Mouse (Mus musculus) G1E (cell line): Measurements from ENCODE around the gene Hbp1. TPM values are rescaled to one million over a fixed set of nuclear protein-coding genes. Genes with fewer than 3 reads are reported as not detected.
A peak's percentile ranks its signal among the peaks of the same experiment; 100 is the strongest.

ENCODE experiments used
- ATAC-seq: 2 replicates; pipeline ENCODE4 v1.8.0; 2016; ENCODE audit warnings: mild to moderate bottlenecking; ENCODE audit not compliant: insufficient number of reproducible peaks, poor library complexity, low FRiP score, severe bottlenecking; ENCODE audit errors: extremely low read depth
- DNase-seq: peaks from one replicate; pipeline ENCODE4 v3.0.0; 2012; ENCODE audit warnings: low spot score
- H3K27me3 ChIP-seq: 2 replicates; pipeline ENCODE4 v1.6.1; 2012; ENCODE audit warnings: mild to moderate bottlenecking, low read length, inconsistent platforms; ENCODE audit not compliant: insufficient read depth
- H3K36me3 ChIP-seq: replicated peaks from 2 replicates; pipeline ENCODE3; 2012; ENCODE audit warnings: mild to moderate bottlenecking, inconsistent platforms
- H3K4me1 ChIP-seq: 2 replicates; pipeline ENCODE4 v1.6.1; 2012; ENCODE audit warnings: low read depth, low read length, inconsistent platforms, mixed read lengths; ENCODE audit not compliant: insufficient read depth
- H3K4me3 ChIP-seq: 2 replicates; pipeline ENCODE4 v1.5.1; 2012; ENCODE audit warnings: low read depth, mild to moderate bottlenecking, inconsistent platforms, low read length, moderate library complexity, mixed read lengths
- H3K9me3 ChIP-seq: replicated peaks from 2 replicates; pipeline ENCODE4 v1.6.1; 2012; ENCODE audit warnings: inconsistent platforms
- CTCF ChIP-seq: IDR thresholded peaks from 2 replicates; pipeline ENCODE4 v1.5.1; 2012; ENCODE audit warnings: low read depth, low read length, inconsistent platforms, mixed read lengths
- GATA1 ChIP-seq: IDR thresholded peaks from 2 replicates; pipeline ENCODE4 v1.6.1; 2012; ENCODE audit warnings: borderline replicate concordance, low read length, inconsistent platforms, mixed read lengths
- GATA2 ChIP-seq: IDR thresholded peaks from 2 replicates; pipeline ENCODE4 v1.6.1; 2012; ENCODE audit warnings: low read depth, low read length, inconsistent platforms, borderline replicate concordance
- POLR2AphosphoS5 ChIP-seq: IDR thresholded peaks from 2 replicates; pipeline ENCODE4 v1.6.1; 2012; ENCODE audit warnings: low read depth, low read length, inconsistent platforms; ENCODE audit not compliant: insufficient replicate concordance
- TAL1 ChIP-seq: conservative IDR thresholded peaks from 2 replicates; pipeline ENCODE4 v1.6.1; 2012; ENCODE audit warnings: low read depth, low read length, inconsistent platforms, mixed read lengths
- polyA plus RNA-seq: library from polyadenylated mRNA; stranded (reverse); fragments of >175 nt; gene quantifications from 2 replicates; pipeline ENCODE4 v1.2.3, GENCODE M21; 2012
- total RNA-seq, 2 experiments: library from RNA; stranded (forward) in 1 of 2; stranded (reverse) in 1 of 2; fragments of 200-1000 nt in 1 of 2; fragments of >200 nt in 1 of 2; fragmentation: Nextera tagmentation in 1 of 2; gene quantifications; 2 replicates each; pipeline ENCODE4 v1.2.3; 2014 to 2017

The Hbp1 gene
- total and polyA plus RNA-seq, 3 experiments, result 2.5 to 152 (median 120) TPM

DNA sequence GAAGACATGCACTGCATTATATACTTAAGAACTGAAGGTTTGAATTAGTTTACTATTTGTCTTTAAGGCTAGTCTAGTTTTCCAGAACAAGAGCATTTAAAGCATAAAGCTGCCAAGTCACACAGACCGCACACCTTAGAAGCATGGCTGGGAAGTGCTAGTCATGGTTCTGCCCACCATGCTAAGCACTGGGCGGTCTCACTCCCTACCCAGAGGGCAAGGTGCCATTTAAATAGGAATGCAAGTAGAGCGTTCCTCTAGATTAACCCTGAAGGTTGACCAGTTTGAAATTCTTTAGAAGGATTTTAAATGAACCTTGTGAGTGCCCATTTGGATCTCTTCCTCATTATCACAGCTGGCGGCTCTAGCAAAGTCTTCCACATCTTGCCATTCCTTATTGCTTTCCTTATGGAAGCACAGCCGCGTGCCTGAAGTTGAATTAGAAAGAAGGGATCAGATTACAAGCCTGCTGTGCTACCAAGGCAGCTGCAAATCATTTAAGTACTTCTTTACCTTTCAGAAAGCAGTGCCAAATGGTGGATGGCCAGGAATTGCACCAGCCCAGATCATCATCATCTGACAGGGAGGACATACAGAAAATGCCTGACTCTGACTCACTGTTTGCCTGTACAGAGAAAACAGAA, 13.6 kb downstream of the Hbp1 start:
- no peak overlapping the region for H3K4me3 ChIP-seq
- H3K9me3 ChIP-seq, result no peaks in the 10 kb centered on the region
- H3K27me3 ChIP-seq, result no peaks in the 10 kb centered on the region
- ATAC-seq (no peak), DNase-seq (no peak)
- peaks cover 6% of the 10 kb centered on the region; the same call in 1 of the 2 replicates for H3K4me1 ChIP-seq
- H3K36me3 ChIP-seq, result peaks cover 86% of the 10 kb centered on the region
- TF ChIP-seq GATA2 (no peak), TAL1 (no peak), GATA1 (no peak), CTCF (no peak), POLR2AphosphoS5 (no peak)

DNA sequence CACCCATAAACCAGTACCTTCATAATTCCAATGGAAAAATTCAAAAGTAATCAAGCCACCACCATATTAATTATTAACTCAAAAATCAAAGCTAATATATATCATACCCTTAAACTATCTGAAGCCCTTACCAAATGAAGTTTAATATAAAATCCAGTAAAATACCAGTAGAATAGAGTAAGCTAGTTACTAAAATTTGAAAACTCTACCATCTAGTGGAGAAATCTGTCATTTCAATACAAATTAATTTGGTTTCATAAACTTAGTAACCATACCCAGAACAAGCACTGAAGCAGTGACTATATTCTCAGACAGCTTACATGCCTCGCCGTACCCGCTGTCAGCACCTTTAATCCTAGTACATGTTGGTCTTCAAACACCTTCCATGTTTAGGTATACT, 18.5 kb downstream of the Hbp1 start:
- no peak overlapping the region for H3K4me3 ChIP-seq
- DNase-seq (no peak), ATAC-seq (no peak)
- H3K4me1 ChIP-seq, result 0 out of 2 replicates have a peak, but pooled peaks cover under 1% of the 10 kb centered on the region
- TF ChIP-seq GATA1 (no peak), POLR2AphosphoS5 (no peak), GATA2 (no peak), TAL1 (no peak), CTCF (no peak)
- peaks cover 80% of the 10 kb centered on the region for H3K36me3 ChIP-seq
- H3K9me3 ChIP-seq, result no peaks in the 10 kb centered on the region
- no peaks in the 10 kb centered on the region for H3K27me3 ChIP-seq

DNA sequence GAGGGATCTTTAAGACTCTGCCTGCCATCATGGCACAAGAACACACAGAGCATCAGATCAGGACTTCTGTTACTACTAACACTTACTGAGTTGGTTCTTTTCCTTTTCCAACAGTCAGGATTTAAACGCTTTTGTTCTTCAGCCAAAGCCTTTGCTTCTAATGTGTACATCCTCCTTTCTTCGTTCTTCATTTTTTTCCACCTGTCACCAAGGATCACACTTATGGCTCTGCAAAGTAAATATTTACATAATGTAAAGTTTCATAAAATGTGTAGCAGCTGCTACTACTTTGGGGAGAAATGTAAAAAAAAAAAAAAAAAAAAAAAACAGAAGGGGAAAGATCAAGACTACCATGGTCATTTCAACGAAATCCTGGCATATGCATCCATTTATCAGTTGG, 21.8 kb downstream of the Hbp1 start:
- Histone ChIP-seq H3K4me3 (no peak overlapping the region), H3K9me3 (no peaks in the 10 kb centered on the region), H3K36me3 (peaks cover 82% of the 10 kb centered on the region), H3K27me3 (no peaks in the 10 kb centered on the region), H3K4me1 (0 out of 2 replicates have a peak, but pooled peaks cover 4% of the 10 kb centered on the region)
- DNase-seq (no peak), ATAC-seq (no peak)
- TF ChIP-seq POLR2AphosphoS5 (no peak), GATA1 (no peak), GATA2 (no peak), CTCF (no peak), TAL1 (no peak)

- no peaks in the 10 kb centered on the region for H3K9me3 ChIP-seq
- 0 out of 2 replicates have a peak, but pooled peaks cover 4% of the 10 kb centered on the region for H3K4me1 ChIP-seq
- TF ChIP-seq TAL1 (no peak), CTCF (peak; percentile 70), POLR2AphosphoS5 (0 out of 2 replicates have a peak, but pooled peaks have one; percentile 76)
- peak; percentile 10 for DNase-seq
- H3K36me3 ChIP-seq, result peaks cover 80% of the 10 kb centered on the region
- ATAC-seq, result peak; percentile 65
- no peaks in the 10 kb centered on the region for H3K27me3 ChIP-seq
- no peak overlapping the region for H3K4me3 ChIP-seq
These were observed 23.7 kb downstream of the Hbp1 start for GRCm38 (mm10) chr12:31926661-31927061.

GRCm38 (mm10) chr12:31925343-31925742, 25.0 kb downstream of the Hbp1 start:
- no peaks in the 10 kb centered on the region for H3K9me3 ChIP-seq
- H3K36me3 ChIP-seq, result peaks cover 80% of the 10 kb centered on the region
- DNase-seq (no peak), ATAC-seq (no peak)
- TF ChIP-seq GATA2, result no peak
- TF ChIP-seq TAL1, result no peak
- no peak for TF ChIP-seq GATA1
- no peak for TF ChIP-seq CTCF
- TF ChIP-seq POLR2AphosphoS5, result no peak
- no peaks in the 10 kb centered on the region for H3K27me3 ChIP-seq
- H3K4me3 ChIP-seq, result no peak overlapping the region
- 0 out of 2 replicates have a peak, but pooled peaks cover 8% of the 10 kb centered on the region for H3K4me1 ChIP-seq

DNA sequence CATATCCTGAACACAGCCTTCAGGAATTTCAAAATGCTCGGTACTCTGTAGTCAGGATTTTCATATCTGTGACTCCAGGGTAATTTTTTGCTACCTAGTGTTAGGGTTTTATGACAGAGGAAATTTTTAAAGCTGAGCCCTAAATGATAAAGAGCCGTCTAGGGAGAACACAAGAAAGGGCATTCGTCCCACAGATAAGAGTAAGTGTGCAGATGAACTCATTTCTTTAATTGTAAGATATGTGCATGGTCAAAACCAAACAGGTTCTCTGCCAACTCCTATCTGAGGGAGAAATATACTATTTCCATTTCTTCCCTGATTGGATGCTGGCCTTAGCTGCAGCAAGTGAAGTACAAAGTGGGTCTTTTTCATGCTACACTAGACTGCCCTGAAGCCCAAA, 26.2 kb downstream of the Hbp1 start:
- Histone ChIP-seq H3K4me3 (no peak overlapping the region), H3K36me3 (peaks cover 84% of the 10 kb centered on the region), H3K27me3 (no peaks in the 10 kb centered on the region), H3K9me3 (no peaks in the 10 kb centered on the region), H3K4me1 (0 out of 2 replicates have a peak, but pooled peaks cover 8% of the 10 kb centered on the region)
- ATAC-seq (no peak), DNase-seq (no peak)
- TF ChIP-seq TAL1 (no peak), CTCF (no peak), GATA1 (no peak), POLR2AphosphoS5 (no peak), GATA2 (no peak)
